Mouse (Mus musculus) limb, embryonic 11.5 days (tissue): Measurements from ENCODE around the gene Lsamp. TPM values are rescaled to one million over a fixed set of nuclear protein-coding genes. Genes with fewer than 3 reads are reported as not detected.

Experiments used
- ATAC-seq: fragments of 200-750 bp; cut with Nextera tagmentation; 2 replicates; pipeline ENCODE4 v1.8.0; 2017; ENCODE audit warnings: low read depth; ENCODE audit not compliant: insufficient number of reproducible peaks, low FRiP score, low TSS enrichment
- DNase-seq: peaks from one replicate; pipeline ENCODE4 v3.0.0-alpha.2; 2015; ENCODE audit warnings: low spot score
- H3K27ac ChIP-seq: fragments of 300-500 bp; sonication (generic); replicated peaks from 2 replicates; pipeline ENCODE4 v1.5.1; 2014; ENCODE audit warnings: low read depth, mild to moderate bottlenecking, low read length
- H3K27me3 ChIP-seq: fragments of 300-500 bp; sonication (generic); 2 replicates; pipeline ENCODE4 v1.6.1; 2014; ENCODE audit warnings: mild to moderate bottlenecking, low read length, mixed read lengths; ENCODE audit not compliant: control insufficient read depth, insufficient read depth
- H3K36me3 ChIP-seq: fragments of 300-500 bp; sonication (generic); 2 replicates; pipeline ENCODE4 v1.6.1; 2014; ENCODE audit warnings: mild to moderate bottlenecking, low read length, moderate library complexity, mixed read lengths; ENCODE audit not compliant: control insufficient read depth, insufficient read depth
- H3K4me1 ChIP-seq: fragments of 300-500 bp; sonication (generic); 2 replicates; pipeline ENCODE4 v1.6.1; 2014; ENCODE audit warnings: low read length, mixed read lengths; ENCODE audit not compliant: control insufficient read depth, insufficient read depth
- H3K4me2 ChIP-seq: fragments of 300-500 bp; sonication (generic); 2 replicates; pipeline ENCODE4 v1.6.1; 2014; ENCODE audit warnings: low read depth, mild to moderate bottlenecking, moderate library complexity; ENCODE audit not compliant: severe bottlenecking
- H3K4me3 ChIP-seq: fragments of 300-500 bp; sonication (generic); 2 replicates; pipeline ENCODE4 v1.5.1; 2014; ENCODE audit warnings: low read depth, low read length
- H3K9ac ChIP-seq: fragments of 300-500 bp; sonication (generic); 2 replicates; pipeline ENCODE4 v1.6.1; 2014; ENCODE audit warnings: mild to moderate bottlenecking, low read length
- H3K9me3 ChIP-seq: fragments of 300-500 bp; sonication (generic); 2 replicates; pipeline ENCODE4 v1.6.1; 2016; ENCODE audit warnings: low read length; ENCODE audit not compliant: control insufficient read depth
- WGBS: fragments of 180-500 bp; shearing (Covaris S2); extraction: QIAGEN DNeasy Blood & Tissue Kit; methylation state at CpG from one replicate; pipeline ENCODE4 v1.1.7; 2014; 5-methylcytosine and 5-hydroxymethylcytosine counted together
- microRNA-seq: library from miRNA; unstranded; fragments of <30 nt; microRNA quantifications from one replicate; pipeline ENCODE4, GENCODE M21; 2016
- polyA plus RNA-seq: library from polyadenylated mRNA; unstranded; fragments of >200 nt; fragmentation: Nextera tagmentation; extraction: Ambion mirVana; gene quantifications from 2 replicates; pipeline ENCODE4 v1.2.1, GENCODE M21; 2014

Lsamp gene
- polyA plus RNA-seq, 1 experiment from 2014 or later: 3.1 TPM

- Histone ChIP-seq H3K9me3 (no peaks in the 10 kb centered on the region), H3K4me2 (no peak overlapping the region), H3K4me3 (no peak overlapping the region), H3K4me1 (no peaks in the 10 kb centered on the region), H3K27ac (no peak overlapping the region), H3K27me3 (no peaks in the 10 kb centered on the region), H3K9ac (no peak overlapping the region), H3K36me3 (no peaks in the 10 kb centered on the region)
- ATAC-seq (no peak), DNase-seq (no peak)
- WGBS: 84% methylated on average over 6 of the region's 6 CpGs
These were observed 2195.9 kb downstream of the Lsamp start for GRCm38 (mm10) chr16:42180025-42180424.

GRCm38 (mm10) chr16:42180473-42180872 is 2196.3 kb downstream of the Lsamp start:
- Histone ChIP-seq H3K27me3 (no peaks in the 10 kb centered on the region), H3K4me3 (no peak overlapping the region), H3K36me3 (no peaks in the 10 kb centered on the region), H3K4me1 (no peaks in the 10 kb centered on the region), H3K9me3 (no peaks in the 10 kb centered on the region), H3K27ac (no peak overlapping the region), H3K9ac (no peak overlapping the region), H3K4me2 (no peak overlapping the region)
- ATAC-seq (no peak), DNase-seq (no peak)
- WGBS: 91% methylated on average over 11 of the region's 11 CpGs

GRCm38 (mm10) chr16:42189431-42190081 is 2205.4 kb downstream of the Lsamp start:
- peak; percentile 27 for ATAC-seq
- peak overlapping the region; percentile 50 for H3K9ac ChIP-seq
- WGBS: 43% methylated on average over 14 of the region's 14 CpGs
- H3K4me3 ChIP-seq: peak overlapping the region; percentile 49
- H3K4me2 ChIP-seq: peak overlapping the region; percentile 81
- DNase-seq: no peak
- H3K36me3 ChIP-seq: no peaks in the 10 kb centered on the region
- H3K9me3 ChIP-seq: no peaks in the 10 kb centered on the region
- no peak overlapping the region for H3K27ac ChIP-seq
- 0 out of 2 replicates have a peak, but pooled peaks cover 2% of the 10 kb centered on the region for H3K4me1 ChIP-seq
- no peaks in the 10 kb centered on the region for H3K27me3 ChIP-seq

DNA sequence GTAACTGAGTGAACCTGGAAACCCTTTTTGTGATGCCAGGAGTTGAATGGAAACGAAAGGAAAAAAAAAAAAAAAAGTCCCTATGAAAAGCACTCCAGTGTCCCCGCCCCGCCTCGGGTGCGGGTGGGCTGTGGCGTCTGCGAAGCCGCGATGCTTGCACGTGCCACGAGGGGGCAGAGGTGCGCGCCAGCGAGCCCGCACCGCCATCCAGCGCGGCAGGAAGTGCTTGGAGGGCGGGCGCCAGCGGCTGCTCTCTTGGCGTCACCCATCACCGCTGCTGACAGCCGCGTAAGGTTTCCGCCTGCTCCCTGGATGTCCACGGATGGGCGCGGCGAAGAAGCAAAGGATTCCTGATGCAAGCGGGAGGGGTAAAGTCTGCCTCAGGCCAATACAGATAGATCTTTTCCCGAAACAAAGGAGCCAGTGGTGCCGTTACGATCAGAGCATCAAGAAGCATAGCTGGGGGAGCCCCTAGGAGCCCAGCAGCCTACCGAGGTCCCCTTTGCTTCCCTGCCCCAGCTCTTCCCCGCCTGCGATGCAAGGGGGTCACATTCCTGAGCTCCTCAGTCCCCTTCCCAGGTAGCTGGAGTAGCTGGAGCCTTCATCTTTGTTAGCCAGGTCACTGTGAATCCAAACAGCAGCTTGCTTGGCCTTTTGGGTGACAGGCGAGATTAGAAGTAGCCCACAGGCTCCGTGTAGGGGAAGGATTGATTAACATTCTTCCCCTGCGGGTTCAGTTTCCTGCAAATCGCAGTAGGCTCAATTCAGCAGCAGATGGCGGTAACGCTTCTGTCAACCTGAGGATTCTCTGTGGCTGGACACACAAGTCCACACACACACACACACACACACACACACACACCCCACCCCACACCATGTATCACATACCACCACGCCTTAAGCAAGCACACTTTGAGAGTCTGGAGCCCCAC is 2206.2 kb downstream of the Lsamp start:
- Histone ChIP-seq H3K4me2 (peak overlapping the region; percentile 81), H3K9ac (peak overlapping the region; percentile 81), H3K4me1 (0 out of 2 replicates have a peak, but pooled peaks cover 2% of the 10 kb centered on the region), H3K9me3 (no peaks in the 10 kb centered on the region), H3K27me3 (no peaks in the 10 kb centered on the region), H3K4me3 (peak overlapping the region; percentile 49), H3K27ac (peak overlapping the region; percentile 76), H3K36me3 (no peaks in the 10 kb centered on the region)
- 1% methylated on average over 44 of the region's 44 CpGs for WGBS
- ATAC-seq (peak; percentile 89), DNase-seq (peak; percentile 91)

Small RNA genes within 50 kb of the gene (microRNA-seq; reads per million reads assigned to microRNA genes)
- not detected for gene Gm27887
- gene Gm47276: not detected
